Mouse (Mus musculus): Measurements from ENCODE around the gene Idh1. TPM values are rescaled to one million over a fixed set of nuclear protein-coding genes. Genes with fewer than 3 reads are reported as not detected.

Gene Idh1
- polyA plus RNA-seq, 1 experiment from 2014 or later, result 260 TPM

DNA sequence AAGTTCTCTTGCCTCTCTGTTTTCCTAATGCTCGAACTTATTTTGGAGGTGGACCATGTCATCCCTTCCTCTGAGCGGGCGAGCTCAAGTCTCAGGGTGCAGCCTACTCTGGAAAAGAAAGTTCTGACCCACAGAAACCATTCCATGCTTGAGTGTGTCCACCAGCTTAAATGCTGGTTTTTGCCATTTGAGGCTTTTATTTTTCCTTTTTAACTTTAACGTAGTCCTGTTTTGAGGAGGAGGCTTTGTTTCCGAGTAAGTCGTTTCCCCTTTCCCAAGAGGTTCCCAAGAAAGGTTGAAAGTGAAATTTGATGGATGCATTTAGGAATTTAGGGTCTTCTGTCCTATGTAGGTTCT is 752 bp upstream of the Idh1 start:
- H3K4me1 ChIP-seq (replicated peaks; ENCODE audit: control insufficient read depth, insufficient read depth, low read length), result 0 out of 2 replicates have a peak, but pooled peaks cover 7% of the 10 kb centered on the region
- no peaks in the 10 kb centered on the region for H3K27me3 ChIP-seq (replicated peaks; ENCODE audit: control insufficient read depth, insufficient read depth, low read length)
- H3K36me3 ChIP-seq (ENCODE audit: control insufficient read depth, insufficient read depth), result 0 out of 2 replicates have a peak, but pooled peaks cover 2% of the 10 kb centered on the region
- 0% methylated on average over 6 of the region's 6 CpGs for WGBS
- H3K4me2 ChIP-seq (replicated peaks; ENCODE audit: low read depth), result peak overlapping the region; percentile 82
- H3K9me3 ChIP-seq (ENCODE audit: control insufficient read depth), result no peaks in the 10 kb centered on the region
- peak overlapping the region; percentile 89 for H3K4me3 ChIP-seq (ENCODE audit: low read depth, low read length)
- ATAC-seq, result no peak
- H3K9ac ChIP-seq (ENCODE audit: low read depth, low read length), result peak overlapping the region; percentile 89
- H3K27ac ChIP-seq (ENCODE audit: low read depth, low read length), result peak overlapping the region; percentile 86
- no peak for TF ChIP-seq CTCF (IDR thresholded peaks at IDR 0.05; ENCODE audit: low read depth)

DNA sequence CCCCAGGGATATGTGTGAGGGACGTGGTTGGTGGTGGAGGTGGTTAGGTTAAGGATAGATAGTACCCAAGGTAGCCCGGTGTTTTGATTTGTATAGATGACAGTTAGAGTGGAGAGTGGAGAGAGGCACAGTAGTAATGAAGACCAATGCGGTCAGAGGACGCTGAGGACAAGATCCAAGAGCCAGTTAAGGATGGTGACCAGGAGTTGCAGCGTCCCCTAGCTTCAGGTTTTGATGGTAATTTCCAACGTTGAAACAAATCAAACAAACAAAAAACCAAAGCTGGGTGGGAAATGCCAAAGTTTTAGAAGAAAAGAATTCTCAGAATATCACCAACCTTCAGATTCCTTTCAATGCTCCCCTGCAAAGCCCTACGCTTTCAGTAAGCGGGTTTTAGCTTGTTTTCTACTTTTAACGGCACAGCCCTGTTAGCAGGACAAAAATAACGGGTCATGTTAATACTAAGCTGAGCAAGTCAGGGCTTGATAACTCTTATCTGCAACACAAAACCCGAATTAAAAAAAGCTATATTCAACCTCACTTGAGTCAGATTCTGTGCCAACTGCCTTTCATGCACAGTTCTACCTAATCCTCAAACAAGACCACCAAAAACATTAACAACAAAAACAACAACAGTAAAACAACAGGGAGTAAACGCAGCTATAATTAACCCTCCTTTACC is 635 bp downstream of the Idh1 start:
- Histone ChIP-seq H3K36me3 (ENCODE audit: control insufficient read depth, insufficient read depth) (no peaks in the 10 kb centered on the region), H3K9ac (ENCODE audit: low read depth, low read length) (peak overlapping the region; percentile 48; the same call in 1 of the 2 replicates), H3K9me3 (ENCODE audit: control insufficient read depth) (no peaks in the 10 kb centered on the region), H3K27ac (ENCODE audit: low read depth, low read length) (peak overlapping the region; percentile 65; the same call in 1 of the 2 replicates), H3K4me1 (replicated peaks; ENCODE audit: control insufficient read depth, insufficient read depth, low read length) (0 out of 2 replicates have a peak, but pooled peaks cover 7% of the 10 kb centered on the region), H3K4me3 (ENCODE audit: low read depth, low read length) (peak overlapping the region; percentile 89), H3K27me3 (replicated peaks; ENCODE audit: control insufficient read depth, insufficient read depth, low read length) (no peaks in the 10 kb centered on the region), H3K4me2 (replicated peaks; ENCODE audit: low read depth) (peak overlapping the region; percentile 82)
- ATAC-seq, result no peak
- 29% methylated on average over 12 of the region's 12 CpGs for WGBS
- peak; percentile 64 for TF ChIP-seq CTCF (IDR thresholded peaks at IDR 0.05; ENCODE audit: low read depth)

DNA sequence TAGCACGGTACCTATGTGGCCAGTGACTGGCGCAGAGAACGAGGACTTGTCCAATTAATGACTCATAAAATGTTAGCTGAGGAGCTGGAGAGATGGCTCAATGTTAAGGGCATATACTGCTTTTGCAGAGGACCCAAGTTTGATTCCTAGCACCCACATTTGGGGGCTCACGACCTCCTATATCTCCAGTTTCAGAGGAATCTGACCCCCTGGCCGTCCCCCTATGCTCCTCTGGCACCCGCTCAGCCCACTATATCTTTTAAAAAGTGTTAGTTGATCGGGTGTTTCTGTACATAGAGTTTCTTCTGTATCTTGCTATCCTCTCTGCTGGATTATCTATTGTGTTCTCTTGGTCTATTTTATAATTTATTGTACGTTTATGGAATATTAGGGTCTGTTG is 1.3 kb downstream of the Idh1 start:
- H3K4me2 ChIP-seq (replicated peaks; ENCODE audit: low read depth), result no peak overlapping the region
- H3K9ac ChIP-seq (ENCODE audit: low read depth, low read length), result no peak overlapping the region
- H3K4me1 ChIP-seq (replicated peaks; ENCODE audit: control insufficient read depth, insufficient read depth, low read length), result 0 out of 2 replicates have a peak, but pooled peaks cover 7% of the 10 kb centered on the region
- no peak overlapping the region for H3K27ac ChIP-seq (ENCODE audit: low read depth, low read length)
- no peaks in the 10 kb centered on the region for H3K9me3 ChIP-seq (ENCODE audit: control insufficient read depth)
- no peaks in the 10 kb centered on the region for H3K27me3 ChIP-seq (replicated peaks; ENCODE audit: control insufficient read depth, insufficient read depth, low read length)
- H3K36me3 ChIP-seq (ENCODE audit: control insufficient read depth, insufficient read depth), result no peaks in the 10 kb centered on the region
- ATAC-seq, result no peak
- no peak overlapping the region for H3K4me3 ChIP-seq (ENCODE audit: low read depth, low read length)
- TF ChIP-seq CTCF (IDR thresholded peaks at IDR 0.05; ENCODE audit: low read depth), result no peak
- WGBS, result 85% methylated on average over 8 of the region's 8 CpGs

DNA sequence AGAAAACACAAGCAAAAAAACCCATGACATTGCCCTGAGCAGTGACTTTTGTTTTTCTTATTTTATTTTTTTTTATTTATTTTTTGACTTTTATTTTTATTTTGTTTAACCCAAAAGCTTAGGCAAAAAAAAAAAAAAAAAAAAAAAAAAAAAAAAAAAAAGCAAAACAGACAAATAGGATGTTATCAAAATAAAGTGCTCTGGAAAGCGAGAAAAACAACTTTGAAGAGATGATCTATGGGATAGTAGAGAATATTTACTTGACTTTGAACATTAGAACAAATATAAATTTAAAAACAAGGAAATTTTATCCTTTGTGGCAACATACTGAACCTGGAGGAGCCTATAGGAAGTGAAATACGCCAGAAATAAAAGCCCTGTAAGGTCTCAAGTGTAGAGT is 2.3 kb downstream of the Idh1 start:
- H3K9ac ChIP-seq (ENCODE audit: low read depth, low read length), result no peak overlapping the region

DNA sequence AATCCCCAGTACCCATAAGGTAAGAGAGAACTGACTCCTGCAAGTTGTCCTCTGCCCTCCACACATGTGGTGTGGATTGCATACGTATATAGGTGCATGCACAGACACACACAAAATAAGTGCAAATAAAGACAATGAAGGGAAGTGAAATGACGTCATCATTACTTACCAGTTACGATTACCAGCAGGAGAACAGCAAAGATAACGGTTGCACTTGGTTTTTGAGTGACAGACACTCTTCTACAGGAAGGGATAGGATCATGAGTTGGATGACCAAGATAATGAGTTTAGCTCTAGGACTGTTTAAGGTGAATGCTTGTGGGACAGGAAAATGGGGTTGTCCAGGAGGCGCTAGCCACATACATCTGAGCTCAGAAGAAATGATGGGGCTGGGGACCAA is 4.8 kb downstream of the Idh1 start:
- Histone ChIP-seq H3K4me3 (ENCODE audit: low read depth, low read length) (no peak overlapping the region), H3K27ac (ENCODE audit: low read depth, low read length) (no peak overlapping the region), H3K9ac (ENCODE audit: low read depth, low read length) (no peak overlapping the region), H3K4me1 (replicated peaks; ENCODE audit: control insufficient read depth, insufficient read depth, low read length) (no peaks in the 10 kb centered on the region), H3K27me3 (replicated peaks; ENCODE audit: control insufficient read depth, insufficient read depth, low read length) (no peaks in the 10 kb centered on the region), H3K9me3 (ENCODE audit: control insufficient read depth) (no peaks in the 10 kb centered on the region), H3K36me3 (ENCODE audit: control insufficient read depth, insufficient read depth) (no peaks in the 10 kb centered on the region), H3K4me2 (replicated peaks; ENCODE audit: low read depth) (no peak overlapping the region)
- TF ChIP-seq CTCF (IDR thresholded peaks at IDR 0.05; ENCODE audit: low read depth), result no peak
- no peak for ATAC-seq
- 74% methylated on average over 5 of the region's 5 CpGs for WGBS

More for the DNA sequence above, 2.3 kb downstream of the Idh1 start:
- H3K4me1 ChIP-seq (replicated peaks; ENCODE audit: control insufficient read depth, insufficient read depth, low read length), result 0 out of 2 replicates have a peak, but pooled peaks cover 7% of the 10 kb centered on the region
- H3K9me3 ChIP-seq (ENCODE audit: control insufficient read depth), result no peaks in the 10 kb centered on the region
- no peaks in the 10 kb centered on the region for H3K27me3 ChIP-seq (replicated peaks; ENCODE audit: control insufficient read depth, insufficient read depth, low read length)
- H3K27ac ChIP-seq (ENCODE audit: low read depth, low read length), result no peak overlapping the region
- no peak overlapping the region for H3K4me3 ChIP-seq (ENCODE audit: low read depth, low read length)
- no peaks in the 10 kb centered on the region for H3K36me3 ChIP-seq (ENCODE audit: control insufficient read depth, insufficient read depth)
- no peak for TF ChIP-seq CTCF (IDR thresholded peaks at IDR 0.05; ENCODE audit: low read depth)
- H3K4me2 ChIP-seq (replicated peaks; ENCODE audit: low read depth), result no peak overlapping the region
- no peak for ATAC-seq
- WGBS, result 83% methylated on average over 2 of the region's 2 CpGs

DNA sequence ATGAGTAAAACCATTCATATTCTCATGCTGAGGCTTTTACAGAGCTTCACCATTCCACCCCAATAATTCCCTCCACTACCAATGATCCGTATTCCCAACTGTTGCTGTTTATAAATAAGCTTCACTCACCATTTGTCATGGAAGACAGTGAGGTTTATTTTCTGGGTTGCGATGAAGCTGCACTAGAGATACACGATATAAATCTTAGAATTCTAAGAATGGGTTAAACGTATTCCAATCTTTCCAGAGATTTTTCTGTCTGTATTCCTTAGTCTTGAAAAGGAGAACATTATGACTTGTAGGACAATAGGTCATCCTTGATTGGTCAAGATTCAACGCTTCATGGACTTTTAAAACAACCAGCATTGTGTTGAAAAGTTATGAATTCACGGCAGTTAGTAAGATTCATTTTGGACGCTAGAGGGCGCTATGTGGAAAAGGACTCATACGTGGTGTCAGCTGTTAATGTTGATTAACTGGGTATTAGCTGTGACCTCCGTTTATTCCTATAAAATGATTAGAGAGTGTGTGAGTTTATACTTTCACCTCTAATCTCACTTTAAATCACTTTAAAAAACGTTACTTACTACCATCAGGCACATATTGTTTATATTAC is 6.6 kb downstream of the Idh1 start:
- Histone ChIP-seq H3K9ac (ENCODE audit: low read depth, low read length) (peak overlapping the region; percentile 64), H3K27ac (ENCODE audit: low read depth, low read length) (peak overlapping the region; percentile 97), H3K27me3 (replicated peaks; ENCODE audit: control insufficient read depth, insufficient read depth, low read length) (no peaks in the 10 kb centered on the region), H3K9me3 (ENCODE audit: control insufficient read depth) (no peaks in the 10 kb centered on the region), H3K4me2 (replicated peaks; ENCODE audit: low read depth) (peak overlapping the region; percentile 81), H3K4me1 (replicated peaks; ENCODE audit: control insufficient read depth, insufficient read depth, low read length) (0 out of 2 replicates have a peak, but pooled peaks cover 3% of the 10 kb centered on the region), H3K36me3 (ENCODE audit: control insufficient read depth, insufficient read depth) (peaks cover under 1% of the 10 kb centered on the region; the same call in 1 of the 2 replicates), H3K4me3 (ENCODE audit: low read depth, low read length) (peak overlapping the region; percentile 71)
- whole genome bisulfite sequencing, result 5% methylated on average over 11 of the region's 11 CpGs
- ATAC-seq, result no peak
- peak; percentile 89 for TF ChIP-seq CTCF (IDR thresholded peaks at IDR 0.05; ENCODE audit: low read depth)

All from intestine, postnatal 0 days (tissue).